Mouse (Mus musculus): ENCODE measurements around the gene Scly. TPM values are rescaled to one million over a fixed set of nuclear protein-coding genes. Genes with fewer than 3 reads are reported as not detected.

The Scly gene
- polyA plus RNA-seq, 1 experiment from 2014 or later, result 10.0 TPM

- H3K4me3 ChIP-seq (ENCODE audit: low read depth, low read length), result no peak overlapping the region
- no peak overlapping the region for H3K27ac ChIP-seq (replicated peaks; ENCODE audit: low read depth, low read length)
- no peak overlapping the region for H3K4me2 ChIP-seq (ENCODE audit: low read depth, low read length)
- H3K27me3 ChIP-seq (replicated peaks; ENCODE audit: control insufficient read depth, insufficient read depth, low read length), result no peaks in the 10 kb centered on the region
- H3K36me3 ChIP-seq (ENCODE audit: control insufficient read depth, insufficient read depth, low read length), result peaks cover 57% of the 10 kb centered on the region
- H3K4me1 ChIP-seq (ENCODE audit: control insufficient read depth, insufficient read depth, low read length), result peaks cover 4% of the 10 kb centered on the region; the same call in 1 of the 2 replicates
- no peak overlapping the region for H3K9ac ChIP-seq (ENCODE audit: low read depth, low read length)
- H3K9me3 ChIP-seq (ENCODE audit: control insufficient read depth, low read length), result no peaks in the 10 kb centered on the region
- DNase-seq (ENCODE audit: low spot score) (no peak), ATAC-seq (ENCODE audit: low read depth) (no peak)
- 94% methylated on average over 12 of the region's 13 CpGs for WGBS
Observed at GRCm38 (mm10) chr1:91309366-91310085, 11.4 kb downstream of the Scly start.

- H3K27ac ChIP-seq (replicated peaks; ENCODE audit: low read depth, low read length), result no peak overlapping the region
Observed at GRCm38 (mm10) chr1:91312273-91312672, 14.1 kb downstream of the Scly start.

GRCm38 (mm10) chr1:91313251-91313650 lies 15.1 kb downstream of the Scly start:
- Histone ChIP-seq H3K4me1 (ENCODE audit: control insufficient read depth, insufficient read depth, low read length) (peaks cover 4% of the 10 kb centered on the region; the same call in 1 of the 2 replicates), H3K27me3 (replicated peaks; ENCODE audit: control insufficient read depth, insufficient read depth, low read length) (no peaks in the 10 kb centered on the region), H3K4me3 (ENCODE audit: low read depth, low read length) (no peak overlapping the region), H3K36me3 (ENCODE audit: control insufficient read depth, insufficient read depth, low read length) (peaks cover 28% of the 10 kb centered on the region), H3K27ac (replicated peaks; ENCODE audit: low read depth, low read length) (peak overlapping the region; percentile 46), H3K9ac (ENCODE audit: low read depth, low read length) (0 out of 2 replicates have a peak overlapping the region, but pooled peaks have one; percentile 14), H3K9me3 (ENCODE audit: control insufficient read depth, low read length) (no peaks in the 10 kb centered on the region), H3K4me2 (ENCODE audit: low read depth, low read length) (no peak overlapping the region)
- WGBS, result 17% methylated on average over 5 of the region's 5 CpGs
- ATAC-seq (ENCODE audit: low read depth) (peak; percentile 80), DNase-seq (ENCODE audit: low spot score) (peak; percentile 68)

More at GRCm38 (mm10) chr1:91312273-91312672, 14.1 kb downstream of the Scly start:
- no peaks in the 10 kb centered on the region for H3K27me3 ChIP-seq (replicated peaks; ENCODE audit: control insufficient read depth, insufficient read depth, low read length)
- peaks cover 36% of the 10 kb centered on the region for H3K36me3 ChIP-seq (ENCODE audit: control insufficient read depth, insufficient read depth, low read length)
- H3K9ac ChIP-seq (ENCODE audit: low read depth, low read length), result no peak overlapping the region
- no peak overlapping the region for H3K4me2 ChIP-seq (ENCODE audit: low read depth, low read length)
- whole genome bisulfite sequencing, result 89% methylated on average over 4 of the region's 4 CpGs
- peaks cover 4% of the 10 kb centered on the region; the same call in 1 of the 2 replicates for H3K4me1 ChIP-seq (ENCODE audit: control insufficient read depth, insufficient read depth, low read length)
- H3K4me3 ChIP-seq (ENCODE audit: low read depth, low read length), result no peak overlapping the region
- no peaks in the 10 kb centered on the region for H3K9me3 ChIP-seq (ENCODE audit: control insufficient read depth, low read length)
- DNase-seq (ENCODE audit: low spot score), result no peak
- no peak for ATAC-seq (ENCODE audit: low read depth)

GRCm38 (mm10) chr1:91317656-91318055 lies 19.5 kb downstream of the Scly start:
- Histone ChIP-seq H3K36me3 (ENCODE audit: control insufficient read depth, insufficient read depth, low read length) (no peaks in the 10 kb centered on the region), H3K4me2 (ENCODE audit: low read depth, low read length) (no peak overlapping the region), H3K27ac (replicated peaks; ENCODE audit: low read depth, low read length) (no peak overlapping the region), H3K9me3 (ENCODE audit: control insufficient read depth, low read length) (no peaks in the 10 kb centered on the region), H3K4me3 (ENCODE audit: low read depth, low read length) (no peak overlapping the region), H3K9ac (ENCODE audit: low read depth, low read length) (no peak overlapping the region), H3K27me3 (replicated peaks; ENCODE audit: control insufficient read depth, insufficient read depth, low read length) (no peaks in the 10 kb centered on the region), H3K4me1 (ENCODE audit: control insufficient read depth, insufficient read depth, low read length) (peaks cover 4% of the 10 kb centered on the region; the same call in 1 of the 2 replicates)
- DNase-seq (ENCODE audit: low spot score) (no peak), ATAC-seq (ENCODE audit: low read depth) (no peak)
- WGBS, result 85% methylated on average over 6 of the region's 6 CpGs

DNA sequence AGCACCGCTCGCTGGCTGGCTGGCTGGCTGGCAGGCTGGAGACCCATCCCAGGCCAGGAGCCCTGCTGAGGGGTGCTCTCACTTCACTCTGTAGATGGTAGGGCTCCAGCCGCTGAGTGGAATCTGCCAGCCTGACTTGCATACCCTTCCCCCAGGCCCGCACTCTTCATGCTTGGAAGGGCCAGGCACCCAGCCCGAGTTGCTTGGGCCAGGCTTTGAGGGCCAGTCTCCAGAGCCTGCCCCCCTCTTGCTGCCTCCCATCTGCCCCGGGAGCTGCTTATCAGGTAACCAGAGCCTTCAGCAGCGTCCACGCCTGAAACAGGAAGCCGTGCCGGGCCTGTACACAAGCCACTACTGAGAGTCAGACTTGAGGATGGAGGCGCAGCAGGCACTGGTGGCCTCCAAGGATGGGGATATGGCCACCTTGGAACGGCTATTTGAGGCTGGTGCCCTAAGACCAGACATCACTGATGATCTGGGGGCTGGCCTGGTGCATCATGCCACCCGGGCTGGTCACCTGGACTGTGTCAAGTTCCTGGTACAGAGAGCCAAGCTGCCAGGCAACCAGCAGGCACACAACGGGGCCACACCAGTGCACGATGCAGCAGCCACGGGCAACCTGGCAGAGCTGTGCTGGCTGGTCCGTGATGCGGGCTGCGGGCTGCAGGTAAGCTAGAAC lies 23.8 kb downstream of the Scly start, which contains the start of gene Espnl:
TSS of gene Espnl (plus strand) at position 316 of the 679 bp plus-strand sequence.
- Histone ChIP-seq H3K4me1 (ENCODE audit: control insufficient read depth, insufficient read depth, low read length) (no peaks in the 10 kb centered on the region), H3K9ac (ENCODE audit: low read depth, low read length) (no peak within 1 kb of the TSS), H3K9me3 (ENCODE audit: control insufficient read depth, low read length) (no peaks in the 10 kb centered on the region), H3K36me3 (ENCODE audit: control insufficient read depth, insufficient read depth, low read length) (no peaks in the 10 kb centered on the region), H3K27me3 (replicated peaks; ENCODE audit: control insufficient read depth, insufficient read depth, low read length) (no peaks in the 10 kb centered on the region), H3K4me3 (ENCODE audit: low read depth, low read length) (no peak within 1 kb of the TSS), H3K4me2 (ENCODE audit: low read depth, low read length) (no peak within 1 kb of the TSS), H3K27ac (replicated peaks; ENCODE audit: low read depth, low read length) (no peak within 1 kb of the TSS)
- ATAC-seq (ENCODE audit: low read depth), result no peak
- DNase-seq (ENCODE audit: low spot score), result no peak
- 61% methylated on average over 19 of the region's 19 CpGs for WGBS

- Histone ChIP-seq H3K4me2 (ENCODE audit: low read depth, low read length) (no peak overlapping the region), H3K36me3 (ENCODE audit: control insufficient read depth, insufficient read depth, low read length) (no peaks in the 10 kb centered on the region), H3K9ac (ENCODE audit: low read depth, low read length) (no peak overlapping the region), H3K9me3 (ENCODE audit: control insufficient read depth, low read length) (no peaks in the 10 kb centered on the region), H3K27ac (replicated peaks; ENCODE audit: low read depth, low read length) (no peak overlapping the region), H3K4me1 (ENCODE audit: control insufficient read depth, insufficient read depth, low read length) (no peaks in the 10 kb centered on the region), H3K27me3 (replicated peaks; ENCODE audit: control insufficient read depth, insufficient read depth, low read length) (no peaks in the 10 kb centered on the region), H3K4me3 (ENCODE audit: low read depth, low read length) (no peak overlapping the region)
- ATAC-seq (ENCODE audit: low read depth), result no peak
- 41% methylated on average over 2 of the region's 2 CpGs for WGBS
- no peak for DNase-seq (ENCODE audit: low spot score)
Observed at GRCm38 (mm10) chr1:91324646-91325045, 26.5 kb downstream of the Scly start.

GRCm38 (mm10) chr1:91325488-91326042 lies 27.4 kb downstream of the Scly start:
- no peak for ATAC-seq (ENCODE audit: low read depth)
- no peaks in the 10 kb centered on the region for H3K27me3 ChIP-seq (replicated peaks; ENCODE audit: control insufficient read depth, insufficient read depth, low read length)
- no peak overlapping the region for H3K4me2 ChIP-seq (ENCODE audit: low read depth, low read length)
- no peaks in the 10 kb centered on the region for H3K4me1 ChIP-seq (ENCODE audit: control insufficient read depth, insufficient read depth, low read length)
- no peak overlapping the region for H3K9ac ChIP-seq (ENCODE audit: low read depth, low read length)
- no peak overlapping the region for H3K27ac ChIP-seq (replicated peaks; ENCODE audit: low read depth, low read length)
- no peaks in the 10 kb centered on the region for H3K36me3 ChIP-seq (ENCODE audit: control insufficient read depth, insufficient read depth, low read length)
- no peaks in the 10 kb centered on the region for H3K9me3 ChIP-seq (ENCODE audit: control insufficient read depth, low read length)
- H3K4me3 ChIP-seq (ENCODE audit: low read depth, low read length), result no peak overlapping the region
- DNase-seq (ENCODE audit: low spot score), result no peak
- 65% methylated on average over 4 of the region's 4 CpGs for WGBS

DNA sequence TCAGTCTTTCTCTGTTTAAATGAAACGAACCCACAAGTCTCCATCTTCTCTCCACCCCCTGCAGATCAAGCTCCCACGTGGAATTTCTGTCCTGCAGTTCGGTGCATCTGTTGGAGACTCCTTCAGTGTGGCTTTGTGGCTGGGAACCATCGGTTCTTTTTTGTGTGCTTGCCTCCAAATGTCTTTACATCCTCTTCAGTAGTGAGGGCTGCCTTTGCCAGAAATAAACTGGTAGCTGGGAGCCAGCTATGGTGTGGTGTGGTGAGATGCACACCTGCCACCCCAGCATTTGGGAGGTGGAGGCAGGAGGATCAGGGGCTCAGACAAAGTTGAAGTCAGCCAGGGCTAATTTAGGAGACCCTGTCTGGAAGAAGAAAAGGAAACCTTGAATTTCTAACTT lies 34.0 kb downstream of the Scly start:
- no peaks in the 10 kb centered on the region for H3K4me1 ChIP-seq (ENCODE audit: control insufficient read depth, insufficient read depth, low read length)
- H3K36me3 ChIP-seq (ENCODE audit: control insufficient read depth, insufficient read depth, low read length), result no peaks in the 10 kb centered on the region
- ATAC-seq (ENCODE audit: low read depth) (no peak), DNase-seq (ENCODE audit: low spot score) (no peak)
- no peaks in the 10 kb centered on the region for H3K9me3 ChIP-seq (ENCODE audit: control insufficient read depth, low read length)
- H3K4me2 ChIP-seq (ENCODE audit: low read depth, low read length), result no peak overlapping the region
- no peak overlapping the region for H3K4me3 ChIP-seq (ENCODE audit: low read depth, low read length)
- H3K27ac ChIP-seq (replicated peaks; ENCODE audit: low read depth, low read length), result no peak overlapping the region
- H3K27me3 ChIP-seq (replicated peaks; ENCODE audit: control insufficient read depth, insufficient read depth, low read length), result no peaks in the 10 kb centered on the region
- 39% methylated on average over 4 of the region's 4 CpGs for WGBS
- H3K9ac ChIP-seq (ENCODE audit: low read depth, low read length), result no peak overlapping the region
